Mouse (Mus musculus): ENCODE results near the gene Zmiz2. TPM values are rescaled to one million over a fixed set of nuclear protein-coding genes. Genes with fewer than 3 reads are reported as not detected.
"Not testable (repeated sequence)": the region's sequence is repeated elsewhere in the genome, so short reads cannot be mapped to it uniquely, and the experiment has no call there.

Zmiz2 gene
- total RNA-seq, 2 experiments from 2014 or later = 43.2 to 44.3 TPM

GRCm38 (mm10) chr11:6418751-6419150 is 29.9 kb downstream of the Zmiz2 start:
- no peak for DNase-seq
- intact Hi-C loops (cut with DNase I) = no loop called here

GRCm38 (mm10) chr11:6419156-6419555 is 30.3 kb downstream of the Zmiz2 start:
- intact Hi-C loops (cut with DNase I); DNase-seq: not testable (repeated sequence)

GRCm38 (mm10) chr11:6420283-6420703 is 31.4 kb downstream of the Zmiz2 start:
- no peak for DNase-seq
- intact Hi-C loops (cut with DNase I) = no loop called here

GRCm38 (mm10) chr11:6420722-6421350 is 32.0 kb downstream of the Zmiz2 start:
- intact Hi-C loops (cut with DNase I) = no loop called here
- no peak for DNase-seq

- DNase-seq = no peak
- intact Hi-C loops (cut with DNase I) = no loop called here
Measured at GRCm38 (mm10) chr11:6430186-6430585, 41.3 kb downstream of the Zmiz2 start.

GRCm38 (mm10) chr11:6436442-6436841 is 47.6 kb downstream of the Zmiz2 start:
- peak; percentile 34 to 61 for DNase-seq
- intact Hi-C loops (cut with DNase I) = no loop called here

GRCm38 (mm10) chr11:6437667-6438066 is 48.8 kb downstream of the Zmiz2 start:
- DNase-seq = no peak

GRCm38 (mm10) chr11:6440171-6440570 is 51.3 kb downstream of the Zmiz2 start:
- intact Hi-C loops (cut with DNase I) = no loop called here
- DNase-seq = no peak

More at GRCm38 (mm10) chr11:6437667-6438066, 48.8 kb downstream of the Zmiz2 start:
- intact Hi-C loops (cut with DNase I) = no loop called here

GRCm38 (mm10) chr11:6442566-6442965 is 53.7 kb downstream of the Zmiz2 start:
- intact Hi-C loops (cut with DNase I) = no loop called here
- DNase-seq = no peak

GRCm38 (mm10) chr11:6443102-6443501 is 54.2 kb downstream of the Zmiz2 start:
- no peak for DNase-seq
- intact Hi-C loops (cut with DNase I) = no loop called here

GRCm38 (mm10) chr11:6443727-6444076 is 54.8 kb downstream of the Zmiz2 start:
- DNase-seq = no peak
- intact Hi-C loops (cut with DNase I) = no loop called here

- peak; percentile 99 for DNase-seq
- intact Hi-C loops (cut with DNase I) = no loop called here
Measured at GRCm38 (mm10) chr11:6444077-6444853, 55.4 kb downstream of the Zmiz2 start, which contains the start of gene H2afv. Gene H2afv (minus strand): TSS chr11:6444443.

GRCm38 (mm10) chr11:6445441-6445840 is 56.6 kb downstream of the Zmiz2 start:
- DNase-seq = no peak
- intact Hi-C loops (cut with DNase I) = no loop called here

- intact Hi-C loops (cut with DNase I) = no loop called here
- no peak for DNase-seq
Measured at GRCm38 (mm10) chr11:6445951-6446350, 57.1 kb downstream of the Zmiz2 start.

GRCm38 (mm10) chr11:6447493-6447892 is 58.6 kb downstream of the Zmiz2 start:
- DNase-seq = no peak
- intact Hi-C loops (cut with DNase I) = no loop called here

GRCm38 (mm10) chr11:6448155-6448554 is 59.3 kb downstream of the Zmiz2 start:
- intact Hi-C loops (cut with DNase I); DNase-seq: not testable (repeated sequence)

Small RNA genes within 50 kb of the gene (microRNA-seq; reads per million reads assigned to microRNA genes)
- 0.71 to 1.0 reads per million in 2 experiments for gene Mir7651

Other genes starting within 250 kb of the Zmiz2 start
- under 1 TPM in 1 of 2 experiments, not detected in 1; 0.26 TPM for gene A730071L15Rik, start 189.0 kb upstream of the Zmiz2 start, total RNA-seq (2021)
- 10 to 100 TPM; 65.7 to 68.2 TPM for gene Nudcd3, start 188.7 kb upstream of the Zmiz2 start, total RNA-seq (2021)
- not detected for gene Npc1l1, start 158.9 kb upstream of the Zmiz2 start, total RNA-seq (2021)
- 10 to 100 TPM; 33.3 to 34.4 TPM for gene Ddx56, start 121.3 kb upstream of the Zmiz2 start, total RNA-seq (2021)
- gene Tmed4, start 114.2 kb upstream of the Zmiz2 start, total RNA-seq (2021) = 10 to 100 TPM; 78.1 to 82.9 TPM
- 1,000 to 10,000 TPM; 1,296 to 1,304 TPM for gene Ogdh, start 97.4 kb upstream of the Zmiz2 start, total RNA-seq (2021)
- 100 to 1,000 TPM; 943 to 992 TPM for gene Ppia, start 26.4 kb downstream of the Zmiz2 start, total RNA-seq (2021)
- 10 to 100 TPM; 73.1 to 82.9 TPM for gene H2afv, start 55.4 kb downstream of the Zmiz2 start, total RNA-seq (2021)
- gene Purb, start 86.8 kb downstream of the Zmiz2 start, total RNA-seq (2021) = 10 to 100 TPM; 70.5 to 74.0 TPM
- gene Myo1g, start 131.9 kb downstream of the Zmiz2 start, total RNA-seq (2021) = 1 to 10 TPM; 1.4 to 1.6 TPM
- 10 to 100 TPM; 28.3 to 29.6 TPM for gene Ccm2, start 157.8 kb downstream of the Zmiz2 start, total RNA-seq (2021)
- gene Nacad, start 217.0 kb downstream of the Zmiz2 start, total RNA-seq (2021) = 1 to 10 TPM in 1 of 2 experiments, under 1 TPM in 1; 0.60 to 1.1 TPM
- gene Tbrg4, start 237.0 kb downstream of the Zmiz2 start, total RNA-seq (2021) = 100 to 1,000 TPM; 103 to 106 TPM
- not detected for gene Wap, start 249.6 kb downstream of the Zmiz2 start, total RNA-seq (2021)